Mouse (Mus musculus) hematopoietic stem cell, adult 5-6 weeks (primary cell): ENCODE data around the gene Ankle1. TPM values are rescaled to one million over a fixed set of nuclear protein-coding genes. Genes with fewer than 3 reads are reported as not detected.

Experiments
- ATAC-seq, 2 experiments: fragments of 125-278 bp in 1 of 2; replicated peaks in 1 of 2; 2 replicates each; pipeline ENCODE4 v1.8.0; 2016 to 2017; ENCODE audit warnings: inconsistent platforms in 2 of 2, mild to moderate bottlenecking in 2 of 2, moderate number of reproducible peaks in 2 of 2, low read depth in 1 of 2, moderate TSS enrichment in 1 of 2; ENCODE audit not compliant: low FRiP score in 2 of 2, poor library complexity in 2 of 2, severe bottlenecking in 2 of 2, insufficient read depth in 1 of 2, low TSS enrichment in 1 of 2
- total RNA-seq: library from RNA; stranded (forward); fragments of 172-1452, 232-1000 nt; gene quantifications from 2 replicates; pipeline ENCODE4 v1.2.3, GENCODE M21; 2017

Gene Ankle1
- total RNA-seq, 1 experiment from 2014 or later = 7.1 TPM

- ATAC-seq = no peak
Measured at GRCm38 (mm10) chr8:71454668-71455067, 48.9 kb downstream of the Ankle1 start.

- ATAC-seq = no peak
Measured at GRCm38 (mm10) chr8:71456906-71457305, 51.1 kb downstream of the Ankle1 start.

- ATAC-seq = no peak
Measured at GRCm38 (mm10) chr8:71457659-71458270, 52.0 kb downstream of the Ankle1 start.

Other genes starting within 250 kb of the Ankle1 start
- 43.6 and 45.6 TPM in 2 replicates for gene Myo9b, start 133.3 kb upstream of the Ankle1 start, total RNA-seq
- gene Haus8, start 133.1 kb upstream of the Ankle1 start, total RNA-seq = 45.8 and 54.6 TPM in 2 replicates
- gene Use1, start 39.2 kb upstream of the Ankle1 start, total RNA-seq = 178 and 190 TPM in 2 replicates
- 14.6 and 16.5 TPM in 2 replicates for gene Ocel1, start 34.7 kb upstream of the Ankle1 start, total RNA-seq
- 1.7 and 15.0 TPM in 2 replicates for gene Nr2f6, start 24.1 kb upstream of the Ankle1 start, total RNA-seq
- gene Ushbp1, start 10.2 kb upstream of the Ankle1 start, total RNA-seq = not detected in 2 replicates
- gene Babam1, start 9.1 kb upstream of the Ankle1 start, total RNA-seq = 71.4 and 85.8 TPM in 2 replicates
- 19.8 and 20.7 TPM in 2 replicates for gene Abhd8, start 57.6 kb downstream of the Ankle1 start, total RNA-seq
- 35.8 and 61.7 TPM in 2 replicates for gene Mrpl34, start 58.9 kb downstream of the Ankle1 start, total RNA-seq
- 15.8 and 18.9 TPM in 2 replicates for gene Dda1, start 63.2 kb downstream of the Ankle1 start, total RNA-seq
- 6.7 and 9.2 TPM in 2 replicates for gene Ano8, start 80.0 kb downstream of the Ankle1 start, total RNA-seq
- 8.8 and 14.1 TPM in 2 replicates for gene Gtpbp3, start 82.1 kb downstream of the Ankle1 start, total RNA-seq
- gene Plvap, start 105.7 kb downstream of the Ankle1 start, total RNA-seq = 0.38 TPM in 1 of 2 replicates, not detected in the other
- gene Ccdc194, start 119.7 kb downstream of the Ankle1 start, total RNA-seq = not detected in 2 replicates
- 65.1 and 74.2 TPM in 2 replicates for gene Bst2, start 131.4 kb downstream of the Ankle1 start, total RNA-seq
- 37.2 and 60.0 TPM in 2 replicates for gene Mvb12a, start 136.9 kb downstream of the Ankle1 start, total RNA-seq
- 0.38 TPM in 1 of 2 replicates, not detected in the other for gene Tmem221, start 152.9 kb downstream of the Ankle1 start, total RNA-seq
- 0.40 and 0.50 TPM in 2 replicates for gene Nxnl1, start 160.6 kb downstream of the Ankle1 start, total RNA-seq
- gene Slc27a1, start 162.9 kb downstream of the Ankle1 start, total RNA-seq = 13.3 and 16.6 TPM in 2 replicates
- gene Pgls, start 186.2 kb downstream of the Ankle1 start, total RNA-seq = 51.4 and 93.2 TPM in 2 replicates
- 1.0 and 9.7 TPM in 2 replicates for gene Fam129c, start 191.6 kb downstream of the Ankle1 start, total RNA-seq
- 53.6 and 78.4 TPM in 2 replicates for gene Colgalt1, start 205.0 kb downstream of the Ankle1 start, total RNA-seq